Mouse (Mus musculus) G1E (cell line): ENCODE data around the gene Bola1. TPM values are rescaled to one million over a fixed set of nuclear protein-coding genes. Genes with fewer than 3 reads are reported as not detected.
"Not testable (repeated sequence)": the region's sequence is repeated elsewhere in the genome, so short reads cannot be mapped to it uniquely, and the experiment has no call there.

Source experiments
- ATAC-seq: 2 replicates; pipeline ENCODE4 v1.8.0; 2016; ENCODE audit warnings: mild to moderate bottlenecking; ENCODE audit not compliant: insufficient number of reproducible peaks, poor library complexity, low FRiP score, severe bottlenecking; ENCODE audit errors: extremely low read depth
- DNase-seq: peaks from one replicate; pipeline ENCODE4 v3.0.0; 2012; ENCODE audit warnings: low spot score
- H3K27me3 ChIP-seq: 2 replicates; pipeline ENCODE4 v1.6.1; 2012; ENCODE audit warnings: mild to moderate bottlenecking, low read length, inconsistent platforms; ENCODE audit not compliant: insufficient read depth
- H3K36me3 ChIP-seq: replicated peaks from 2 replicates; pipeline ENCODE3; 2012; ENCODE audit warnings: mild to moderate bottlenecking, inconsistent platforms
- H3K4me1 ChIP-seq: 2 replicates; pipeline ENCODE4 v1.6.1; 2012; ENCODE audit warnings: low read depth, low read length, inconsistent platforms, mixed read lengths; ENCODE audit not compliant: insufficient read depth
- H3K4me3 ChIP-seq: 2 replicates; pipeline ENCODE4 v1.5.1; 2012; ENCODE audit warnings: low read depth, mild to moderate bottlenecking, inconsistent platforms, low read length, moderate library complexity, mixed read lengths
- H3K9me3 ChIP-seq: replicated peaks from 2 replicates; pipeline ENCODE4 v1.6.1; 2012; ENCODE audit warnings: inconsistent platforms
- CTCF ChIP-seq: IDR thresholded peaks from 2 replicates; pipeline ENCODE4 v1.5.1; 2012; ENCODE audit warnings: low read depth, low read length, inconsistent platforms, mixed read lengths
- GATA1 ChIP-seq: IDR thresholded peaks from 2 replicates; pipeline ENCODE4 v1.6.1; 2012; ENCODE audit warnings: borderline replicate concordance, low read length, inconsistent platforms, mixed read lengths
- GATA2 ChIP-seq: IDR thresholded peaks from 2 replicates; pipeline ENCODE4 v1.6.1; 2012; ENCODE audit warnings: low read depth, low read length, inconsistent platforms, borderline replicate concordance
- POLR2AphosphoS5 ChIP-seq: IDR thresholded peaks from 2 replicates; pipeline ENCODE4 v1.6.1; 2012; ENCODE audit warnings: low read depth, low read length, inconsistent platforms; ENCODE audit not compliant: insufficient replicate concordance
- TAL1 ChIP-seq: conservative IDR thresholded peaks from 2 replicates; pipeline ENCODE4 v1.6.1; 2012; ENCODE audit warnings: low read depth, low read length, inconsistent platforms, mixed read lengths
- polyA plus RNA-seq: library from polyadenylated mRNA; stranded (reverse); fragments of >175 nt; gene quantifications from 2 replicates; pipeline ENCODE4 v1.2.3, GENCODE M21; 2012
- total RNA-seq, 2 experiments: library from RNA; stranded (forward) in 1 of 2; stranded (reverse) in 1 of 2; fragments of 200-1000 nt in 1 of 2; fragments of >200 nt in 1 of 2; fragmentation: Nextera tagmentation in 1 of 2; gene quantifications; 2 replicates each; pipeline ENCODE4 v1.2.3; 2014 to 2017

Bola1 gene
- 19.6 and 19.8 TPM in 2 replicates for total RNA-seq (2014; fragmentation: Nextera tagmentation)
- 48.2 and 60.6 TPM in 2 replicates for total RNA-seq (2017)
- polyA plus RNA-seq = 115 and 144 TPM in 2 replicates

- peak; percentile 83 for DNase-seq
- H3K4me1 ChIP-seq = peaks cover 13% of the 10 kb centered on the region
- peak; percentile 83 for ATAC-seq
Measured at GRCm38 (mm10) chr3:96219661-96220130, at the start of gene Bola1, which contains the start of gene Hist2h2ab. Gene Bola1 (minus strand): TSS chr3:96219709. Gene Hist2h2ab (plus strand): TSS chr3:96219865.

GRCm38 (mm10) chr3:96268776-96269378 is 49.4 kb upstream of the Bola1 start:
- not testable (repeated sequence) for H3K36me3 ChIP-seq, DNase-seq, H3K9me3 ChIP-seq, H3K27me3 ChIP-seq, ATAC-seq
- peak; percentile 87; the same call in 1 of the 2 replicates for TF ChIP-seq POLR2AphosphoS5
- peaks cover 35% of the 10 kb centered on the region for H3K4me1 ChIP-seq
- peak overlapping the region; percentile 72 for H3K4me3 ChIP-seq

More at GRCm38 (mm10) chr3:96219661-96220130, at the start of gene Bola1, which contains the start of gene Hist2h2ab:
- peaks cover 3% of the 10 kb centered on the region for H3K36me3 ChIP-seq
- H3K27me3 ChIP-seq = peaks cover 5% of the 10 kb centered on the region; the same call in 1 of the 2 replicates
- H3K4me3 ChIP-seq = peak within 1 kb of the TSS; percentile 76
- peaks cover 16% of the 10 kb centered on the region for H3K9me3 ChIP-seq
- TF ChIP-seq CTCF (no peak), POLR2AphosphoS5 (peak; percentile 90), GATA1 (no peak), GATA2 (no peak), TAL1 (no peak)

GRCm38 (mm10) chr3:96268051-96268775 is 48.7 kb upstream of the Bola1 start, which contains the start of gene Hist2h3b:
Gene Hist2h3b (plus strand): TSS chr3:96268654.
- Histone ChIP-seq H3K9me3 (no peaks in the 10 kb centered on the region), H3K27me3 (no peaks in the 10 kb centered on the region), H3K36me3 (no peaks in the 10 kb centered on the region), H3K4me3 (peak within 1 kb of the TSS; percentile 72), H3K4me1 (peaks cover 33% of the 10 kb centered on the region)
- no peak for TF ChIP-seq GATA1
- no peak; the same call in 1 of the 2 replicates for TF ChIP-seq POLR2AphosphoS5
- no peak for TF ChIP-seq CTCF
- no peak for TF ChIP-seq GATA2
- ATAC-seq = peak; percentile 41
- peak; percentile 58 for DNase-seq

- DNase-seq (no peak), ATAC-seq (no peak)
- H3K4me1 ChIP-seq = peaks cover 39% of the 10 kb centered on the region
- H3K27me3 ChIP-seq = no peaks in the 10 kb centered on the region
- no peaks in the 10 kb centered on the region for H3K9me3 ChIP-seq
- H3K4me3 ChIP-seq = no peak overlapping the region
- TF ChIP-seq GATA2 (no peak), GATA1 (no peak), POLR2AphosphoS5 (no peak), TAL1 (no peak), CTCF (no peak)
- no peaks in the 10 kb centered on the region for H3K36me3 ChIP-seq
Measured at GRCm38 (mm10) chr3:96267541-96267940, 48.0 kb upstream of the Bola1 start.

- Histone ChIP-seq H3K4me3 (no peak overlapping the region), H3K27me3 (no peaks in the 10 kb centered on the region), H3K36me3 (no peaks in the 10 kb centered on the region), H3K9me3 (no peaks in the 10 kb centered on the region), H3K4me1 (peaks cover 51% of the 10 kb centered on the region)
- no peak for ATAC-seq
- no peak for TF ChIP-seq CTCF
- no peak for TF ChIP-seq GATA2
- no peak for TF ChIP-seq POLR2AphosphoS5
- TF ChIP-seq GATA1 = no peak
- no peak for TF ChIP-seq TAL1
- no peak for DNase-seq
Measured at GRCm38 (mm10) chr3:96266132-96266710, 46.7 kb upstream of the Bola1 start.

- DNase-seq = no peak
- TF ChIP-seq GATA1 (no peak), CTCF (no peak), POLR2AphosphoS5 (no peak), TAL1 (no peak), GATA2 (no peak)
Measured at GRCm38 (mm10) chr3:96264404-96264949, 45.0 kb upstream of the Bola1 start.

More at GRCm38 (mm10) chr3:96264404-96264949, 45.0 kb upstream of the Bola1 start:
- Histone ChIP-seq H3K9me3 (no peaks in the 10 kb centered on the region), H3K27me3 (no peaks in the 10 kb centered on the region), H3K4me3 (peak overlapping the region; percentile 75; the same call in 1 of the 2 replicates), H3K4me1 (peaks cover 58% of the 10 kb centered on the region), H3K36me3 (no peaks in the 10 kb centered on the region)
- ATAC-seq = no peak
